Mouse (Mus musculus): Measurements from ENCODE around the gene Tgm1.

- TF ChIP-seq CTCF (conservative IDR thresholded peaks at IDR 0.05; ENCODE audit: low read length): no peak
- no peak for TF ChIP-seq POU5F1 (IDR thresholded peaks at IDR 0.05; ENCODE audit: borderline replicate concordance, low read length)
Observed at GRCm38 (mm10) chr14:55757566-55757965, 43.8 kb upstream of the Tgm1 start.

All from E14TG2a.4 (cell line).